Mouse (Mus musculus) forebrain, embryonic 16.5 days (tissue): Measurements from ENCODE around the gene Zfp316. TPM values are rescaled to one million over a fixed set of nuclear protein-coding genes. Genes with fewer than 3 reads are reported as not detected.
A peak's percentile ranks its signal among the peaks of the same experiment; 100 is the strongest.

Source experiments
- ATAC-seq: fragments of 200-750 bp; cut with Nextera tagmentation; 2 replicates; pipeline ENCODE4 v1.8.0; 2017; ENCODE audit warnings: mild to moderate bottlenecking, moderate library complexity
- H3K27ac ChIP-seq: fragments of 300-500 bp; sonication (generic); 2 replicates; pipeline ENCODE4 v1.5.1; 2014; ENCODE audit warnings: low read length, control low read depth
- H3K27me3 ChIP-seq: fragments of 300-500 bp; sonication (generic); replicated peaks from 2 replicates; pipeline ENCODE4 v1.6.1; 2014; ENCODE audit warnings: low read length; ENCODE audit not compliant: control insufficient read depth, insufficient read depth
- H3K36me3 ChIP-seq: fragments of 300-500 bp; sonication (generic); 2 replicates; pipeline ENCODE4 v1.6.1; 2014; ENCODE audit not compliant: control insufficient read depth, insufficient read depth
- H3K4me1 ChIP-seq: fragments of 300-500 bp; sonication (generic); replicated peaks from 2 replicates; pipeline ENCODE4 v1.6.1; 2014; ENCODE audit warnings: low read length; ENCODE audit not compliant: control insufficient read depth, insufficient read depth
- H3K4me2 ChIP-seq: fragments of 300-500 bp; sonication (generic); 2 replicates; pipeline ENCODE4 v1.6.1; 2014; ENCODE audit warnings: mild to moderate bottlenecking, low read length, control low read depth
- H3K4me3 ChIP-seq: fragments of 300-500 bp; sonication (generic); replicated peaks from 2 replicates; pipeline ENCODE4 v1.5.1; 2014; ENCODE audit warnings: mild to moderate bottlenecking, low read length, control low read depth
- H3K9ac ChIP-seq: fragments of 300-500 bp; sonication (generic); replicated peaks from 2 replicates; pipeline ENCODE4 v1.6.1; 2014; ENCODE audit warnings: low read depth, low read length, control low read depth
- H3K9me3 ChIP-seq: fragments of 300-500 bp; sonication (generic); 2 replicates; pipeline ENCODE4 v1.6.1; 2016; ENCODE audit warnings: low read length; ENCODE audit not compliant: control insufficient read depth
- WGBS: fragments of 180-500 bp; shearing (Covaris S2); extraction: QIAGEN DNeasy Blood & Tissue Kit; methylation state at CpG from one replicate; pipeline ENCODE4 v1.1.7; 2014; 5-methylcytosine and 5-hydroxymethylcytosine counted together
- polyA plus RNA-seq: library from polyadenylated mRNA; unstranded; fragments of >200 nt; fragmentation: Nextera tagmentation; extraction: Ambion mirVana; gene quantifications from 2 replicates; pipeline ENCODE4 v1.2.1, GENCODE M21; 2015

The Zfp316 gene
- polyA plus RNA-seq = 8.9 and 9.5 TPM in 2 replicates

DNA sequence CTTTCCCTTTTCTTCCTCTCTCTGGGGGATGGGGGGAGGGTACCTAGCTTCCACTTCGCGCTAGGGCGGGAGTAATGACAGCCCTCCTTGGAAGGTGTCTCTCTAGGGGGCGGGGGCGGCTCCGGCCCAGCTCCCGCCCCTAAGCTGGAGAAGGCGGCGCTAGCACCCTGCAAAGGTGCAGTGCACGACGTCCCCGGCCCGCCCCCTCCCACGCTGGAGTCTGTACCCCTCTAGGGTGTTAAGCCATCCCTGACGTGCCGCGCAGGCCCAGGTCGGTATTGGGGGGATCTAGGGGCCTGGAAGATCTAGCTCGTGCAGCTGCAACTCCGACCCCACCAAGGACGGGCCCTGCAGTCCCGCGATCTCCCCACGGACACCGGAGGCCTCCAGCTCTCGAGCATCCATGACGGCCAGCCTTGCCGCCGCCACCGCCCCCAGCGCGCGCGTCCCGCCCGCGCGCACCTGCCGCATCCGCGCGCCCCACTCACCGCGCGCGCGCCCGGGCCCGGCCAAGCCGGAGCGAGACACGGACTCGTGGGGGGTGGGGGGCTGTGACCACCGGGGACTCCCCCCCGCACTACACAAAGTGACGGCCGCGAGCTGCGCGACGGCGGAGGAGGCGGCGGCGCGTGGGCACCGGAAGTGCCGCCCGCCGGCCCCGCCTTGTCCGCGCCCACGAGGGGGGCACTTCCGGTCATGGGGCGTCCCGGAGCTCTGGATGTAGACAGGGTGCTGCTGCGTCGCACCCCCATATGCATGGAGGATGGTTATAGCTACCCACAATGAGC lies at the start of gene Zfp316:
Zfp316 (minus strand) TSS at position 660 of the 788 bp plus-strand sequence.
- H3K27me3 ChIP-seq = no peaks in the 10 kb centered on the region
- peaks cover 30% of the 10 kb centered on the region for H3K4me1 ChIP-seq
- peak; percentile 87 for ATAC-seq
- peak within 1 kb of the TSS; percentile 98 for H3K9ac ChIP-seq
- peak within 1 kb of the TSS; percentile 89 for H3K4me3 ChIP-seq
- H3K27ac ChIP-seq = peak within 1 kb of the TSS; percentile 77
- no peaks in the 10 kb centered on the region for H3K36me3 ChIP-seq
- peak within 1 kb of the TSS; percentile 84 for H3K4me2 ChIP-seq
- under 1% methylated on average over 61 of the region's 79 CpGs for WGBS
- H3K9me3 ChIP-seq = no peaks in the 10 kb centered on the region

- Histone ChIP-seq H3K4me3 (no peak overlapping the region), H3K9me3 (no peaks in the 10 kb centered on the region), H3K9ac (no peak overlapping the region), H3K4me2 (no peak overlapping the region), H3K36me3 (peaks cover 12% of the 10 kb centered on the region), H3K27me3 (no peaks in the 10 kb centered on the region), H3K27ac (no peak overlapping the region), H3K4me1 (peaks cover 20% of the 10 kb centered on the region)
- WGBS = 89% methylated on average over 8 of the region's 8 CpGs
- ATAC-seq = no peak
Observed at GRCm38 (mm10) chr5:143317288-143317610, 47.4 kb upstream of the Zfp316 start.

- H3K27ac ChIP-seq = no peak overlapping the region
- H3K4me1 ChIP-seq = peaks cover 23% of the 10 kb centered on the region
- no peak overlapping the region for H3K9ac ChIP-seq
- peaks cover 12% of the 10 kb centered on the region for H3K36me3 ChIP-seq
- no peaks in the 10 kb centered on the region for H3K27me3 ChIP-seq
- WGBS = 87% methylated on average over 5 of the region's 5 CpGs
- H3K4me2 ChIP-seq = no peak overlapping the region
- H3K4me3 ChIP-seq = no peak overlapping the region
- no peaks in the 10 kb centered on the region for H3K9me3 ChIP-seq
- ATAC-seq = no peak
Observed at GRCm38 (mm10) chr5:143316605-143317287, 46.9 kb upstream of the Zfp316 start.

GRCm38 (mm10) chr5:143315514-143315888 lies 45.7 kb upstream of the Zfp316 start:
- Histone ChIP-seq H3K9ac (0 out of 2 replicates have a peak overlapping the region, but pooled peaks have one; percentile 19), H3K9me3 (no peaks in the 10 kb centered on the region), H3K4me1 (peaks cover 33% of the 10 kb centered on the region), H3K4me3 (peak overlapping the region; percentile 89), H3K27me3 (no peaks in the 10 kb centered on the region), H3K27ac (no peak overlapping the region), H3K4me2 (peak overlapping the region; percentile 48), H3K36me3 (peaks cover 10% of the 10 kb centered on the region)
- no peak for ATAC-seq
- 11% methylated on average over 8 of the region's 8 CpGs for WGBS

DNA sequence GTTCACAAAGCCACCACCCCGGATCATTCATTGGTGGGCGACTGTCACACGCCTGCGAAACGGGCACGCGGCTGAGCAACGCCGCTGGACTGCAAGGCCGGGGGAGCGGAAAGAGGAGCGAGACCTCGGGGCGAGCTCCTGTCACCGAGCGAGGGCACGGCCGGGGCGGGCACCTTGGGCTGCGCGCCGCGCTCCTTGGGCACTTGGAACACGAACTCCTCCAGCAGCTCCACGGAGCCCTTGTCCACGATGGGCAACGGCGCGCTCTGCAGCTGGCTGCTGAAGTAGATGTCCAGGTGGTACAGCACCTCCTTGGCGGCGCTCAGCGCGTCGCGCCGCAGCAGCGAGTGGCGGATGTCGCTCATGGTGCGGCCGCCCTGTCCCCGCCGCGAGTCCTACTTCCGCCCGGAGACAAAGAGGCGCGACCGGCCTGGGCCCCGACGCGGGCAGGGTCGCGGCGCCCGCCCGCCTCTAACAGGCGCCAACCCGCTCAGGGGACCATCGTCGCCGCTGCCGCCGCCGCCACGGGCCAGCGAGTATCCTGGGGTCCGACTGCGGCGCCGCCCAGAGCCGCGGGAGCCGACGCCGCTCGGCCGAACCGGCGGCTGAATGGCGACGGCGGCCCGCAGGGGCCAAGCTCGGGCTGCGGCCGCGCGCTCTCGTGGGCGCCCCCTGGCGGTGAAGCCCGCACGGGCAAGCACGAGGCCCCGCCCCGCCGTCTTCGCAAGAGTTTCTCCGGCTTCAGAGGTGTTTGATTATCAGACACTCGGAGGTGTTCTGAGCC lies 45.1 kb upstream of the Zfp316 start, which contains the start of gene E130309D02Rik:
E130309D02Rik (minus strand) TSS at position 631 of the 784 bp plus-strand sequence.
- Histone ChIP-seq H3K36me3 (peaks cover 14% of the 10 kb centered on the region), H3K9ac (peak within 1 kb of the TSS; percentile 95)
- under 1% methylated on average over 86 of the region's 101 CpGs for WGBS

DNA sequence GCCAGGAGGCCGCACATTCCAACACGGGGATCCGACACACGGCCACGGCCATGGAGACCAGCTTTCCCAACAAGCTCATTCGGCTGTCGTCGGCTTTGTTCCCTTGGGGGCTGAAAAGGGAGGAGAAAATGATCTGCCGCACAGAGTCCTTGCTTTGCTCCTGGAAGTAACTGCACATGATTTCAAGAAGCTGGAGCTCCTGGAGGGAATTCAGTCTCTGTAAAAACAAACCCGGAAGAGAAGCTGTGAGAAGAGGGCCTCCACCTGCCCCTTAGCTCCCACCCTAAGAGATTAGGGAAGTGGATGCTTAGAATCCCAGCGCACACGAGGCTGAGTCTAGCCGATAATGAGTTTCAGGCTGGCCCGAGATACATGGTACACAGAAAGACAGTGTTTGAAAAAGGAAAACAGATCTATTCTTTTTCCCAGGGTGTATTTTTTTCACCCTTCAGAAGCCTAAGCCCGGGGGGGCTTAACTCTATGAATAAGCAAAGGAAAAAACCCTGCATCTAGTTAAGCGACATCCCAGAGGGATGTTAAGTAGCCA lies 44.4 kb upstream of the Zfp316 start:
- H3K27me3 ChIP-seq = no peaks in the 10 kb centered on the region
- H3K4me2 ChIP-seq = peak overlapping the region; percentile 74
- peak overlapping the region; percentile 89 for H3K4me3 ChIP-seq
- WGBS = under 1% methylated on average over 16 of the region's 16 CpGs
- H3K36me3 ChIP-seq = peaks cover 13% of the 10 kb centered on the region
- no peaks in the 10 kb centered on the region for H3K9me3 ChIP-seq
- H3K4me1 ChIP-seq = peaks cover 36% of the 10 kb centered on the region
- ATAC-seq = peak; percentile 13; the same call in 1 of the 2 replicates
- peak overlapping the region; percentile 93 for H3K27ac ChIP-seq
- peak overlapping the region; percentile 95 for H3K9ac ChIP-seq

More for the DNA sequence above, 45.1 kb upstream of the Zfp316 start, which contains the start of gene E130309D02Rik:
- ATAC-seq = peak; percentile 88
- Histone ChIP-seq H3K9me3 (no peaks in the 10 kb centered on the region), H3K4me3 (peak within 1 kb of the TSS; percentile 89), H3K27ac (peak within 1 kb of the TSS; percentile 93), H3K27me3 (no peaks in the 10 kb centered on the region), H3K4me1 (peaks cover 36% of the 10 kb centered on the region), H3K4me2 (peak within 1 kb of the TSS; percentile 74)

GRCm38 (mm10) chr5:143311886-143312285 lies 42.1 kb upstream of the Zfp316 start:
- peaks cover 18% of the 10 kb centered on the region for H3K36me3 ChIP-seq
- no peaks in the 10 kb centered on the region for H3K9me3 ChIP-seq
- no peak overlapping the region for H3K27ac ChIP-seq
- H3K4me3 ChIP-seq = no peak overlapping the region
- no peak overlapping the region for H3K9ac ChIP-seq
- peaks cover 39% of the 10 kb centered on the region for H3K4me1 ChIP-seq
- H3K4me2 ChIP-seq = no peak overlapping the region
- H3K27me3 ChIP-seq = no peaks in the 10 kb centered on the region
- WGBS = 70% methylated on average over 8 of the region's 8 CpGs
- no peak for ATAC-seq

- no peak for ATAC-seq
- Histone ChIP-seq H3K9me3 (no peaks in the 10 kb centered on the region), H3K27me3 (no peaks in the 10 kb centered on the region), H3K4me2 (no peak overlapping the region), H3K9ac (no peak overlapping the region), H3K4me3 (no peak overlapping the region), H3K27ac (no peak overlapping the region), H3K4me1 (peaks cover 39% of the 10 kb centered on the region), H3K36me3 (peaks cover 23% of the 10 kb centered on the region)
- WGBS = 96% methylated on average over 7 of the region's 7 CpGs
Observed at GRCm38 (mm10) chr5:143309916-143310315, 40.1 kb upstream of the Zfp316 start.
